Mouse (Mus musculus): ENCODE results near the gene Prrc2b. TPM values are rescaled to one million over a fixed set of nuclear protein-coding genes. Genes with fewer than 3 reads are reported as not detected.
A peak's percentile ranks its signal among the peaks of the same experiment; 100 is the strongest.

Gene Prrc2b
- polyA plus RNA-seq, 1 experiment: 43.5 TPM

DNA sequence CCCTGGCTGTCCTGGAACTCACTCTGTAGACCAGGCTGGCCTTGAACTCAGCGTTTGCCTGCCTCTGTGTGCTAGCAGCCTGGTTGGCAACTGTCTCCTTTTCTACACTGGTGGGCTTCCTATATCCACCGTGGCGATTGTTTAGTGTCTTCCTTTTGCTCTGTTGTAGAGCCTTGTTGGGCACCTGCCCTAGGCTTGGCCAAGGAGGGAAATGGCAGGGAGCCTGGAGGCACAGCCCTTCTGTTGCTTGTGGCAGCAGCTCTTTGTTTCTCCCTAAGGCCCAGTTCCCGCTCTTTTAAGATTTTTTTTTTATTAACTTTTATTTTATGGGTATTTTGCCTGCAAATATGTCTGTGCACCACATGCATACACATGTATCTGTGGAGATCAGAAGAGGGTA is 49.2 kb downstream of the Prrc2b start:
- Histone ChIP-seq H3K27me3 (replicated peaks; ENCODE audit: control insufficient read depth, insufficient read depth, low read length) (no peaks in the 10 kb centered on the region), H3K27ac (ENCODE audit: insufficient read depth, low read depth, low read length) (no peak overlapping the region), H3K36me3 (ENCODE audit: control insufficient read depth, insufficient read depth, low read length) (no peaks in the 10 kb centered on the region; the same call in 1 of the 2 replicates), H3K4me1 (ENCODE audit: control insufficient read depth, insufficient read depth, low read length) (no peaks in the 10 kb centered on the region), H3K4me3 (ENCODE audit: insufficient read depth, low read depth, low read length) (no peak overlapping the region)
- TF ChIP-seq CTCF (conservative IDR thresholded peaks at IDR 0.05; ENCODE audit: insufficient read depth, insufficient read length, low read depth, low read length): no peak
- TF ChIP-seq POLR2A (IDR thresholded peaks at IDR 0.05; ENCODE audit: low read depth, low read length): no peak
- DNase-seq: no peak
- 90% methylated on average over 4 of the region's 4 CpGs for WGBS

DNA sequence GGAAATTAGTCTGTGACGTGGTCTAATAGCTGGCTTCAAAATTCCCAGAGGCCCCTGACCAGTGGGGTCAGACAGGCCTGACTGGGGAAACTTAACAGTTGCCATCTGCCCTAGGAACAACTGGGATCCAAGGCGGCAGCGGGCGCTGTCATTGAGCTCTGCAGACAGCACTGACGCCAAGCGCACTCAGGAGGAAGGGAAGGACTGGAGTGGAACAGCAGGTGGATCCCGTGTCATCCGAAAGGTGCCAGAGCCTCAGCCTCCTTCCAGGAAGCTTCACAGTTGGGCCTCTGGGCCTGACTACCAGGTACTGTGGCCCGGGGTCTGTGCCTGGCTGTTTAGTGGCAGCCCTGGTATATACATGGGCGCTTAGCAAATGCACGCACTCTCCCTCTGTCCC is 49.8 kb downstream of the Prrc2b start:
- Histone ChIP-seq H3K27ac (ENCODE audit: insufficient read depth, low read depth, low read length) (no peak overlapping the region), H3K36me3 (ENCODE audit: control insufficient read depth, insufficient read depth, low read length) (no peaks in the 10 kb centered on the region), H3K4me3 (ENCODE audit: insufficient read depth, low read depth, low read length) (no peak overlapping the region), H3K4me1 (ENCODE audit: control insufficient read depth, insufficient read depth, low read length) (no peaks in the 10 kb centered on the region), H3K27me3 (replicated peaks; ENCODE audit: control insufficient read depth, insufficient read depth, low read length) (no peaks in the 10 kb centered on the region)
- no peak for DNase-seq
- TF ChIP-seq CTCF (conservative IDR thresholded peaks at IDR 0.05; ENCODE audit: insufficient read depth, insufficient read length, low read depth, low read length) (no peak), POLR2A (IDR thresholded peaks at IDR 0.05; ENCODE audit: low read depth, low read length) (no peak)
- 89% methylated on average over 11 of the region's 11 CpGs for WGBS

- Histone ChIP-seq H3K4me3 (ENCODE audit: insufficient read depth, low read depth, low read length) (no peak overlapping the region), H3K4me1 (ENCODE audit: control insufficient read depth, insufficient read depth, low read length) (no peaks in the 10 kb centered on the region), H3K36me3 (ENCODE audit: control insufficient read depth, insufficient read depth, low read length) (peaks cover 3% of the 10 kb centered on the region; the same call in 1 of the 2 replicates), H3K27me3 (replicated peaks; ENCODE audit: control insufficient read depth, insufficient read depth, low read length) (no peaks in the 10 kb centered on the region), H3K27ac (ENCODE audit: insufficient read depth, low read depth, low read length) (no peak overlapping the region)
- 69% methylated on average over 7 of the region's 7 CpGs for WGBS
- DNase-seq: no peak
- TF ChIP-seq POLR2A (IDR thresholded peaks at IDR 0.05; ENCODE audit: low read depth, low read length): no peak
- no peak for TF ChIP-seq CTCF (conservative IDR thresholded peaks at IDR 0.05; ENCODE audit: insufficient read depth, insufficient read length, low read depth, low read length)
These were observed 50.6 kb downstream of the Prrc2b start for GRCm38 (mm10) chr2:32201527-32201926.

GRCm38 (mm10) chr2:32203853-32204252 is 53.0 kb downstream of the Prrc2b start:
- 91% methylated on average over 13 of the region's 13 CpGs for WGBS
- Histone ChIP-seq H3K4me1 (ENCODE audit: control insufficient read depth, insufficient read depth, low read length) (peaks cover 9% of the 10 kb centered on the region), H3K36me3 (ENCODE audit: control insufficient read depth, insufficient read depth, low read length) (peaks cover 5% of the 10 kb centered on the region; the same call in 1 of the 2 replicates), H3K27ac (ENCODE audit: insufficient read depth, low read depth, low read length) (no peak overlapping the region), H3K27me3 (replicated peaks; ENCODE audit: control insufficient read depth, insufficient read depth, low read length) (no peaks in the 10 kb centered on the region), H3K4me3 (ENCODE audit: insufficient read depth, low read depth, low read length) (no peak overlapping the region)
- no peak for DNase-seq
- no peak for TF ChIP-seq CTCF (conservative IDR thresholded peaks at IDR 0.05; ENCODE audit: insufficient read depth, insufficient read length, low read depth, low read length)
- no peak for TF ChIP-seq POLR2A (IDR thresholded peaks at IDR 0.05; ENCODE audit: low read depth, low read length)

DNA sequence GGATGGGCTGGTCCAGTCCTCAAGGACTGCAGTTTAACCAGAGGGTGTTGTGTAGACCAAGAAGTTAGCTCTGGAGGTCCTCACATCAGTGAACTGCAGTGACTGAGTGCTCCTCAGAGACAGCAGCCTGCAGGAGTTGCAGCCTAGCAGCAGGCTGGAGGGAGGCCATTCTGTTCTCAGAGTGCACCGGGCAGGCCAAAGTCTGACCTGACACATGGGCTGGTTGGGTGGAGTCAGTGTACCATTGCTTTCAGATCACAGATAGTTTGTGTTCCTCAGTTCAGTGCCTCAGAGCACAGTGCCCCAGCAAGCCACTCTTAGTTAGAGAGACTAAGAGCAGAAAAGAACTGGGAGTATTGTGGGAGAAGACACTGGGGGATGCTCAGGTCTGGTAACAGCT is 56.8 kb downstream of the Prrc2b start:
- no peaks in the 10 kb centered on the region for H3K27me3 ChIP-seq (replicated peaks; ENCODE audit: control insufficient read depth, insufficient read depth, low read length)
- peaks cover 7% of the 10 kb centered on the region for H3K36me3 ChIP-seq (ENCODE audit: control insufficient read depth, insufficient read depth, low read length)
- peak; percentile 82 for DNase-seq
- peak overlapping the region; percentile 5; the same call in 1 of the 2 replicates for H3K27ac ChIP-seq (ENCODE audit: insufficient read depth, low read depth, low read length)
- TF ChIP-seq POLR2A (IDR thresholded peaks at IDR 0.05; ENCODE audit: low read depth, low read length) (no peak), CTCF (conservative IDR thresholded peaks at IDR 0.05; ENCODE audit: insufficient read depth, insufficient read length, low read depth, low read length) (no peak)
- no peak overlapping the region for H3K4me3 ChIP-seq (ENCODE audit: insufficient read depth, low read depth, low read length)
- peaks cover 9% of the 10 kb centered on the region for H3K4me1 ChIP-seq (ENCODE audit: control insufficient read depth, insufficient read depth, low read length)
- 63% methylated on average over 1 of the region's 1 CpGs for WGBS

- peaks cover 9% of the 10 kb centered on the region for H3K4me1 ChIP-seq (ENCODE audit: control insufficient read depth, insufficient read depth, low read length)
- H3K4me3 ChIP-seq (ENCODE audit: insufficient read depth, low read depth, low read length): no peak overlapping the region
- 90% methylated on average over 8 of the region's 8 CpGs for WGBS
- no peak for DNase-seq
- peaks cover 6% of the 10 kb centered on the region for H3K36me3 ChIP-seq (ENCODE audit: control insufficient read depth, insufficient read depth, low read length)
- no peaks in the 10 kb centered on the region for H3K27me3 ChIP-seq (replicated peaks; ENCODE audit: control insufficient read depth, insufficient read depth, low read length)
- TF ChIP-seq POLR2A (IDR thresholded peaks at IDR 0.05; ENCODE audit: low read depth, low read length): no peak
- TF ChIP-seq CTCF (conservative IDR thresholded peaks at IDR 0.05; ENCODE audit: insufficient read depth, insufficient read length, low read depth, low read length): no peak
- no peak overlapping the region for H3K27ac ChIP-seq (ENCODE audit: insufficient read depth, low read depth, low read length)
These were observed 60.8 kb downstream of the Prrc2b start for GRCm38 (mm10) chr2:32211689-32212088.

- no peak overlapping the region for H3K27ac ChIP-seq (ENCODE audit: insufficient read depth, low read depth, low read length)
- H3K36me3 ChIP-seq (ENCODE audit: control insufficient read depth, insufficient read depth, low read length): peaks cover 6% of the 10 kb centered on the region
- H3K27me3 ChIP-seq (replicated peaks; ENCODE audit: control insufficient read depth, insufficient read depth, low read length): no peaks in the 10 kb centered on the region
- no peak for DNase-seq
- TF ChIP-seq POLR2A (IDR thresholded peaks at IDR 0.05; ENCODE audit: low read depth, low read length) (no peak), CTCF (conservative IDR thresholded peaks at IDR 0.05; ENCODE audit: insufficient read depth, insufficient read length, low read depth, low read length) (no peak)
- no peak overlapping the region for H3K4me3 ChIP-seq (ENCODE audit: insufficient read depth, low read depth, low read length)
- H3K4me1 ChIP-seq (ENCODE audit: control insufficient read depth, insufficient read depth, low read length): peaks cover 3% of the 10 kb centered on the region
- WGBS: 55% methylated on average over 10 of the region's 10 CpGs
These were observed 62.1 kb downstream of the Prrc2b start for GRCm38 (mm10) chr2:32213000-32213399.

Data from kidney, adult 2 months (tissue).